Mouse (Mus musculus) activated CD4-positive, CD25-positive, alpha-beta regulatory T cell, adult 4 months (primary cell): ENCODE data around the gene Taar9. TPM values are rescaled to one million over a fixed set of nuclear protein-coding genes. Genes with fewer than 3 reads are reported as not detected.
"Not testable (repeated sequence)": the region's sequence is repeated elsewhere in the genome, so short reads cannot be mapped to it uniquely, and the experiment has no call there.

Experiments used
- ATAC-seq: one replicate; pipeline ENCODE4 v1.8.0; 2017
- polyA plus RNA-seq, 2 experiments: library from polyadenylated mRNA; unstranded; fragments of 100-300 nt; shearing (Covaris generic); gene quantifications; one replicate each; pipeline ENCODE4 v1.2.1; 2017

The Taar9 gene
- polyA plus RNA-seq, 2 experiments from 2014 or later: not detected

- ATAC-seq: not testable (repeated sequence)
Observed at GRCm38 (mm10) chr10:24076200-24076599, 33.1 kb downstream of the Taar9 start, which contains the start of gene Taar8a. Taar8a (plus strand) TSS chr10:24076500.

- ATAC-seq: not testable (repeated sequence)
Observed at GRCm38 (mm10) chr10:24074751-24075150, 34.6 kb downstream of the Taar9 start.

GRCm38 (mm10) chr10:24058986-24059385 lies 50.3 kb downstream of the Taar9 start:
- ATAC-seq: no peak

Other genes starting within 250 kb of the Taar9 start
- not detected for gene Vnn1, start 214.8 kb downstream of the Taar9 start, polyA plus RNA-seq
- not detected for gene Taar1, start 189.2 kb downstream of the Taar9 start, polyA plus RNA-seq
- gene Taar2, start 171.0 kb downstream of the Taar9 start, polyA plus RNA-seq: not detected
- not detected for gene Taar3, start 160.0 kb downstream of the Taar9 start, polyA plus RNA-seq
- gene Taar4, start 149.0 kb downstream of the Taar9 start, polyA plus RNA-seq: not detected
- gene Taar5, start 138.8 kb downstream of the Taar9 start, polyA plus RNA-seq: not detected
- not detected for gene Taar6, start 123.9 kb downstream of the Taar9 start, polyA plus RNA-seq
- gene Taar7a, start 116.1 kb downstream of the Taar9 start, polyA plus RNA-seq: not detected
- not detected for gene Taar7b, start 109.6 kb downstream of the Taar9 start, polyA plus RNA-seq
- gene Taar7d, start 82.3 kb downstream of the Taar9 start, polyA plus RNA-seq: not detected
- not detected for gene Taar7e, start 71.9 kb downstream of the Taar9 start, polyA plus RNA-seq
- gene Taar7f, start 60.0 kb downstream of the Taar9 start, polyA plus RNA-seq: not detected
- gene Taar8a, start 33.0 kb downstream of the Taar9 start, polyA plus RNA-seq: not detected
- gene Taar8b, start 17.2 kb downstream of the Taar9 start, polyA plus RNA-seq: not detected
- not detected for gene Taar8c, start 7.6 kb downstream of the Taar9 start, polyA plus RNA-seq
- gene Stx7, start 39.8 kb upstream of the Taar9 start, polyA plus RNA-seq: 10 to 100 TPM; 23.3 to 33.2 TPM
- gene Moxd1, start 114.0 kb upstream of the Taar9 start, polyA plus RNA-seq: not detected